Mouse (Mus musculus) thymus, postnatal 10 days (tissue): Measurements from ENCODE around the gene Dok5.

Source experiments
- DNase-seq, 2 experiments: peaks; one replicate each; pipeline ENCODE4 v3.0.0; 2021; ENCODE audit warnings: low spot score in 2 of 2

Dok5 gene

GRCm38 (mm10) chr2:170791332-170792017 is 59.9 kb downstream of the Dok5 start:
- DNase-seq = no peak

GRCm38 (mm10) chr2:170795242-170795641 is 63.6 kb downstream of the Dok5 start:
- no peak for DNase-seq

DNA sequence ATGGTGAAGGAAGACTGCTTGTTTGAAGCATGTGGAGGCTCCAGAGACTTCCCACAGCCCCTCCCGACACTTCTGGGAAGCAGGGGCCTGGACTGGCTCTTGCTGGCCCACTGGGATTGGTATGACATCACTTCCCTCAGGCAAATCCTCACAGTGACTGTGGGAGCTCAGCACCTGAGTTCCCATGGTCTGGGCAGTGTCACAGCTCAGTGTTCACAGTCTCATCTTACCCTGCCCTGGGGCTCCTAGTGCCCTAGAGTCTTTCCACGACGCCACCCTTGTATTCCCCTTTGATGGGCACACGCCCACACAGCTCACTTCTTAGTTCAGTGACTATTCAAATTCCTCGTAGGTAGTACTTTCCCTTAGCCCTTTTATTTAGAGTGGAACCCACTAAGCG is 71.4 kb downstream of the Dok5 start:
- DNase-seq = no peak

DNA sequence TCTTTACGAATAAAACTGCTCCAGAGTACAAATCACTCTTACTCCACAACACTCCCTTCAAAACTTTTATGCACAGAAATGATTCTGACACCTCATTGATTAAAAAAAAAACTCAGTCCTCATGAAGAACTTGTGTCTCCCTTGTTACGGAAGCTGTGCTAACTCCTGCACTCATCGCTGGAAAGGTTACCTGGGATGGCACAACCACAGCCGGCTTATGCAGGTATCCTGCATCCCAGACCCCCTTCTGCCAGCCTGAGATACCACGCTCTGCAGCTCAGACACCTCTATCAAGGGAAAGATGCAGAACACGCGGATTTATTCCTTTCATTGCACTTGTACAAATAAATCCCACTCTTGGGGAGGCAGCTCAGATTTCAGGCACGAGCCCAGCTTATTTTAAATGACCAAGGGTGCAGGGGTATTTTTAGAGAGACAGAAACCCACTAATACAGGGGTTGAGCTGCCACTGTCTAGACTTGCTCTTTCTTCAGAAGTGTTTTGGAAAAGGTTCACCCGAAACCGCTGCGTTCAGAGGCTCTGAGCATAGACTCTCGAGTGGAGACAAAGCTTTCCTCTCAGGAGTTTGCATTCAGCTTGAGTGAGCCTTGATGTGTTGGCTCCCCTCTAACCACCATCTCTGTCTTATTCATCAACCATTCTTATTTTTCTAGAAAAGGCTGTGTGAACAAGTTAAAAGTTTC is 76.1 kb downstream of the Dok5 start:
- no peak for DNase-seq

GRCm38 (mm10) chr2:170808259-170808789 is 76.7 kb downstream of the Dok5 start:
- no peak for DNase-seq

DNA sequence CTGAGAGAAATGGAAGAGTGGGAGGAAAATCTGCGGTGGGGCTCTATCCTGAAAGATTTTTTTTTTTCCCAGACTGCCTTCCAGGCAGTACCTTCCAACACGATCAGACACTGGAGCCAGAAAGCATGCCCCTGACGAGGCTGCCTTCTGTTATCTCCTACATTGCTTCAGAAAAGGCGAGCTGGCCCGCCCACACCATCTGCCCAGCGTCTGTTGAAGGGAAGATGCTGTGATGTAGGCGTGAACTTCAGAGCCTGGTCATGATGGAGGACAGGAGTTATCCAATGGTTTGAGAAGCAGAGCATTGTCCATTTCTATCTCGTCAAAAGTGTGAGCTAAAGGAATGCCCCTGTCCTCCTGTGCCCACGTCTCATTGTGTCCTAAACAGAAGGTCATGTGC is 79.7 kb downstream of the Dok5 start:
- DNase-seq = no peak

- DNase-seq = no peak
These were observed 84.7 kb downstream of the Dok5 start for GRCm38 (mm10) chr2:170816302-170816701.

- DNase-seq = no peak
These were observed 85.6 kb downstream of the Dok5 start for GRCm38 (mm10) chr2:170817112-170817703.

- no peak for DNase-seq
These were observed 95.3 kb downstream of the Dok5 start for GRCm38 (mm10) chr2:170826821-170827441.

- no peak for DNase-seq
These were observed 97.2 kb downstream of the Dok5 start for GRCm38 (mm10) chr2:170828757-170829156.

GRCm38 (mm10) chr2:170829191-170829611 is 97.6 kb downstream of the Dok5 start:
- no peak for DNase-seq

DNA sequence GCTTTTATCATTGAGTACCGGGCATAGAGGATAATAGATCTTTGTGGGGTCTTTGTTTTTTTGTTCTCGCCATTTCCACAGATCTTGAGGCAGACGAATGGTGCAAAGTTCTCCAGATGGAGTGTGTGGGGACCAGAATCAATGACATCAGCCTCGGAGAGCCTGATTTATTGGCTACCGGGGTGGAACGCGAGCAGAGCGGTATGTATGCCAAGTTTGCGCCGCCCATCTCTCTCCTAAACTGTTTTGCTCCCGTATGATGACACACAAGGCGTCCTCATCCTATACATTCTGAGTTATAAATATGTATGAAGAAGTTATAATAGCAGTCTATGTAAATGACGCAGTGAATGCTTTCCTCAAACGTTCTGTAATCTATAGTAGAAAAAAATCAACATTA is 98.4 kb downstream of the Dok5 start:
- no peak for DNase-seq

- no peak for DNase-seq
These were observed 105.3 kb downstream of the Dok5 start for GRCm38 (mm10) chr2:170836862-170837261.

GRCm38 (mm10) chr2:170837363-170837762 is 105.8 kb downstream of the Dok5 start:
- DNase-seq = no peak

GRCm38 (mm10) chr2:170837824-170838557 is 106.4 kb downstream of the Dok5 start:
- no peak for DNase-seq

DNA sequence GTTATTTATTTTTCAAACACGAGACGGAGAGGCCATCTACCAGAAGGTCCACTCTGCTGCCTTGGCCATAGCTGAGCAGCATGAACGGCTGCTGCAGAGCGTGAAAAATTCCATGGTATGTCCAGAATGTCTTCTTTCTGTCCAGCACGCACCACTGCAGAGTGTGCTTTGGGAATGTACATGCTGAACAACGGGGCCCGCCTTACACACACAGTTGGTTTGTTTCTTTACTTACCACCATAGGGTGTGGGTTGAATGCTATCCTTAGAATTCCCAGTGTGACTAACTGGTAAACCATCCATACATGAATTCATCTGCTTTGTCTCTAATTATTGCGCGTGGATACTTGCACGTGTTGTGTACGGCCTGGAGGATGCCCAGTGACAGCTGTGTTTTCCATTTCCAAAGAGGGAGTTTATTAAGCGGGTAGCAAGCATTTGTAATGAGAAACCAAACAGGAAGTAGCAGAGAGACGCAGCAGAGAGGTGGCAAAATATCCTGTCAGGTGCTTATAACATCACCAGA is 109.9 kb downstream of the Dok5 start:
- no peak for DNase-seq

- DNase-seq = no peak
These were observed 113.9 kb downstream of the Dok5 start for GRCm38 (mm10) chr2:170845511-170845910.

DNA sequence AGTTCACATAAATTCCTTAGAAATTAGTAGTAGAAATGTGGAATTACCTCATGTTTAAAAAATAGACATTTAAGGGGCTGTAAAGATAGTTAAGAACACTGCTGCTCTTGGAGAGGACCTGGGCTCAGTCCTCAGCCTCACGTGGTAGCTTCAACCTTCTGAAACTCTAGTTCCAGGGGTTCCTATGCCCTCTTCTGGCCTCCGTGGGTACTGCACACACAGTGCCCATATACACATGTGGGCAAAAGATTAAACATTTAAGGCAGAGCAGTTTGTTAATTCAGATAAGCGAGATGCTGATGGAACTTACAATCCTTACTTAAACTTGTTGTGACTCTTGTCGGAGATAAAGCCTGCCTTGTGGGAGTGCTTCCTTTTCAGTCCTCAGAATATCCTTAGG is 118.5 kb downstream of the Dok5 start:
- no peak for DNase-seq

- DNase-seq = no peak
These were observed 120.7 kb downstream of the Dok5 start for GRCm38 (mm10) chr2:170852337-170852736.

GRCm38 (mm10) chr2:170855210-170855609 is 123.6 kb downstream of the Dok5 start:
- DNase-seq = no peak

DNA sequence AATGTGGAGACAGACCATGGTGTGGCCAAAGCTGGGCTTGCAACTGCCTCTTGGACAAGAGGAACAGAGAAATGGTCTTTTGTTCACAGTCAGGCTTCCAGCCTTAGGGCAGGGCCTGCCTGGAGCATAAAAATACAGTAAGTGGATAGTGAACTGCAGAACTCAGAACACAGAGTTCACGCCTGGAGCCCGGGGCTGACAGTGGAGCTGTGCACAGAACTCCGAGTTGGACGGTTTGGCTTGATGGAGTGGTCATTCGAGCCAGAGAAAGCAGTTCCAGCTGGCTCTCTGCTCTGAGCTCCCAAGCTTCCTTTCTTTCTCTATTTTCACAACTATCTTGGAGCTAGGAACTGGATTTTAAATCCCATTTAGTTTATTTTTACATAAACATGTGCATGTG is 124.5 kb downstream of the Dok5 start:
- no peak for DNase-seq
